Mouse (Mus musculus) embryonic facial prominence, embryonic 12.5 days (tissue): ENCODE measurements around the gene Ptms. TPM values are rescaled to one million over a fixed set of nuclear protein-coding genes. Genes with fewer than 3 reads are reported as not detected.
A peak's percentile ranks its signal among the peaks of the same experiment; 100 is the strongest.

ENCODE experiments used
- ATAC-seq: fragments of 200-750 bp; cut with Nextera tagmentation; 2 replicates; pipeline ENCODE4 v1.8.0; 2017; ENCODE audit not compliant: insufficient number of reproducible peaks, insufficient read depth, low FRiP score, low TSS enrichment
- H3K27ac ChIP-seq: fragments of 300-500 bp; sonication (generic); 2 replicates; pipeline ENCODE4 v1.5.1; 2016; ENCODE audit warnings: mild to moderate bottlenecking
- H3K27me3 ChIP-seq: fragments of 300-500 bp; sonication (generic); 2 replicates; pipeline ENCODE4 v1.6.1; 2016; ENCODE audit warnings: mild to moderate bottlenecking, moderate library complexity
- H3K36me3 ChIP-seq: fragments of 300-500 bp; sonication (generic); 2 replicates; pipeline ENCODE4 v1.6.1; 2016; ENCODE audit warnings: mild to moderate bottlenecking
- H3K4me1 ChIP-seq: fragments of 300-500 bp; sonication (generic); 2 replicates; pipeline ENCODE4 v1.6.1; 2016
- H3K4me2 ChIP-seq: fragments of 300-500 bp; sonication (generic); replicated peaks from 2 replicates; pipeline ENCODE4 v1.6.1; 2016; ENCODE audit warnings: mild to moderate bottlenecking, moderate library complexity
- H3K4me3 ChIP-seq: fragments of 300-500 bp; sonication (generic); 2 replicates; pipeline ENCODE4 v1.5.1; 2016; ENCODE audit warnings: mild to moderate bottlenecking
- H3K9ac ChIP-seq: fragments of 300-500 bp; sonication (generic); 2 replicates; pipeline ENCODE4 v1.6.1; 2016; ENCODE audit warnings: mild to moderate bottlenecking, moderate library complexity
- H3K9me3 ChIP-seq: fragments of 300-500 bp; sonication (generic); 2 replicates; pipeline ENCODE4 v1.6.1; 2016; ENCODE audit warnings: mild to moderate bottlenecking, moderate library complexity
- WGBS: fragments of 180-500 bp; shearing (Covaris S2); methylation state at CpG from one replicate; pipeline ENCODE4 v1.1.7; 2016; 5-methylcytosine and 5-hydroxymethylcytosine counted together
- polyA plus RNA-seq: library from polyadenylated mRNA; unstranded; fragments of >200 nt; fragmentation: Nextera tagmentation; extraction: Ambion mirVana; gene quantifications from 2 replicates; pipeline ENCODE4 v1.2.1, GENCODE M21; 2016

Ptms gene
- polyA plus RNA-seq, 1 experiment from 2014 or later: 390 TPM

GRCm38 (mm10) chr6:124943526-124943925, 23.6 kb upstream of the Ptms start:
- H3K36me3 ChIP-seq: peaks cover 12% of the 10 kb centered on the region
- H3K4me2 ChIP-seq: no peak overlapping the region
- H3K9me3 ChIP-seq: no peaks in the 10 kb centered on the region
- H3K4me3 ChIP-seq: no peak overlapping the region
- H3K27me3 ChIP-seq: no peaks in the 10 kb centered on the region
- WGBS: 93% methylated on average over 3 of the region's 3 CpGs
- H3K4me1 ChIP-seq: no peaks in the 10 kb centered on the region
- no peak overlapping the region for H3K27ac ChIP-seq
- no peak overlapping the region for H3K9ac ChIP-seq
- no peak for ATAC-seq

GRCm38 (mm10) chr6:124941679-124942078, 21.8 kb upstream of the Ptms start:
- Histone ChIP-seq H3K9me3 (no peaks in the 10 kb centered on the region), H3K4me1 (no peaks in the 10 kb centered on the region), H3K4me2 (no peak overlapping the region), H3K36me3 (peaks cover 26% of the 10 kb centered on the region), H3K27me3 (no peaks in the 10 kb centered on the region), H3K27ac (no peak overlapping the region), H3K9ac (no peak overlapping the region), H3K4me3 (no peak overlapping the region)
- no peak for ATAC-seq
- WGBS: 100% methylated on average over 1 of the region's 1 CpGs

- WGBS: 89% methylated on average over 7 of the region's 7 CpGs
- H3K9ac ChIP-seq: no peak overlapping the region
- H3K9me3 ChIP-seq: no peaks in the 10 kb centered on the region
- no peak overlapping the region for H3K27ac ChIP-seq
- H3K36me3 ChIP-seq: peaks cover 56% of the 10 kb centered on the region
- no peak overlapping the region for H3K4me2 ChIP-seq
- H3K4me3 ChIP-seq: no peak overlapping the region
- H3K4me1 ChIP-seq: no peaks in the 10 kb centered on the region
- no peak for ATAC-seq
- no peaks in the 10 kb centered on the region for H3K27me3 ChIP-seq
Measured at GRCm38 (mm10) chr6:124938554-124938953, 18.7 kb upstream of the Ptms start.

GRCm38 (mm10) chr6:124937493-124937892, 17.6 kb upstream of the Ptms start:
- no peak overlapping the region for H3K9ac ChIP-seq
- peaks cover 6% of the 10 kb centered on the region for H3K4me1 ChIP-seq
- no peak overlapping the region for H3K4me2 ChIP-seq
- no peaks in the 10 kb centered on the region for H3K27me3 ChIP-seq
- peaks cover 62% of the 10 kb centered on the region for H3K36me3 ChIP-seq
- H3K9me3 ChIP-seq: no peaks in the 10 kb centered on the region
- 78% methylated on average over 2 of the region's 2 CpGs for WGBS
- H3K4me3 ChIP-seq: no peak overlapping the region
- no peak for ATAC-seq
- H3K27ac ChIP-seq: no peak overlapping the region

GRCm38 (mm10) chr6:124936681-124937080, 16.8 kb upstream of the Ptms start:
- no peak overlapping the region for H3K27ac ChIP-seq
- 72% methylated on average over 1 of the region's 1 CpGs for WGBS
- no peak overlapping the region for H3K4me3 ChIP-seq
- H3K9ac ChIP-seq: no peak overlapping the region
- peaks cover 12% of the 10 kb centered on the region for H3K4me1 ChIP-seq
- peaks cover 63% of the 10 kb centered on the region for H3K36me3 ChIP-seq
- no peaks in the 10 kb centered on the region for H3K27me3 ChIP-seq
- no peaks in the 10 kb centered on the region for H3K9me3 ChIP-seq
- no peak for ATAC-seq
- no peak overlapping the region for H3K4me2 ChIP-seq

GRCm38 (mm10) chr6:124934670-124935069, 14.8 kb upstream of the Ptms start:
- Histone ChIP-seq H3K36me3 (peaks cover 61% of the 10 kb centered on the region), H3K9me3 (no peaks in the 10 kb centered on the region), H3K27me3 (no peaks in the 10 kb centered on the region), H3K9ac (no peak overlapping the region), H3K4me3 (no peak overlapping the region), H3K4me2 (no peak overlapping the region), H3K27ac (no peak overlapping the region), H3K4me1 (peaks cover 17% of the 10 kb centered on the region)
- no peak for ATAC-seq
- WGBS: 93% methylated on average over 7 of the region's 7 CpGs

- H3K4me2 ChIP-seq: 0 out of 2 replicates have a peak overlapping the region, but pooled peaks have one; percentile 94
- H3K4me1 ChIP-seq: peaks cover 17% of the 10 kb centered on the region
- H3K4me3 ChIP-seq: 0 out of 2 replicates have a peak overlapping the region, but pooled peaks have one; percentile 93
- H3K27ac ChIP-seq: no peak overlapping the region
- 89% methylated on average over 3 of the region's 3 CpGs for WGBS
- H3K9me3 ChIP-seq: no peaks in the 10 kb centered on the region
- ATAC-seq: no peak
- H3K9ac ChIP-seq: peak overlapping the region; percentile 15; the same call in 1 of the 2 replicates
- H3K27me3 ChIP-seq: no peaks in the 10 kb centered on the region
- peaks cover 47% of the 10 kb centered on the region for H3K36me3 ChIP-seq
Measured at GRCm38 (mm10) chr6:124933127-124933526, 13.2 kb upstream of the Ptms start.

GRCm38 (mm10) chr6:124932314-124932695, 12.4 kb upstream of the Ptms start:
- peaks cover 17% of the 10 kb centered on the region for H3K4me1 ChIP-seq
- no peak for ATAC-seq
- 46% methylated on average over 12 of the region's 12 CpGs for WGBS
- H3K9ac ChIP-seq: peak overlapping the region; percentile 98
- peaks cover 39% of the 10 kb centered on the region for H3K36me3 ChIP-seq
- no peaks in the 10 kb centered on the region for H3K9me3 ChIP-seq
- peak overlapping the region; percentile 97 for H3K27ac ChIP-seq
- H3K4me3 ChIP-seq: peak overlapping the region; percentile 93
- H3K4me2 ChIP-seq: peak overlapping the region; percentile 94
- no peaks in the 10 kb centered on the region for H3K27me3 ChIP-seq

GRCm38 (mm10) chr6:124931525-124932313, 11.8 kb upstream of the Ptms start:
- H3K4me1 ChIP-seq: peaks cover 17% of the 10 kb centered on the region
- WGBS: 1% methylated on average over 48 of the region's 48 CpGs
- H3K4me2 ChIP-seq: peak overlapping the region; percentile 94
- peak overlapping the region; percentile 93 for H3K4me3 ChIP-seq
- peaks cover 37% of the 10 kb centered on the region for H3K36me3 ChIP-seq
- H3K9ac ChIP-seq: peak overlapping the region; percentile 98
- H3K9me3 ChIP-seq: no peaks in the 10 kb centered on the region
- peak; percentile 3; the same call in 1 of the 2 replicates for ATAC-seq
- no peaks in the 10 kb centered on the region for H3K27me3 ChIP-seq
- H3K27ac ChIP-seq: peak overlapping the region; percentile 97

- Histone ChIP-seq H3K9ac (peak within 1 kb of the TSS; percentile 98), H3K9me3 (no peaks in the 10 kb centered on the region), H3K4me2 (peak within 1 kb of the TSS; percentile 94), H3K4me3 (peak within 1 kb of the TSS; percentile 93), H3K27me3 (no peaks in the 10 kb centered on the region), H3K36me3 (peaks cover 30% of the 10 kb centered on the region), H3K4me1 (peaks cover 20% of the 10 kb centered on the region), H3K27ac (peak within 1 kb of the TSS; percentile 97)
- ATAC-seq: peak; percentile 93
- under 1% methylated on average over 49 of the region's 64 CpGs for WGBS
Measured at GRCm38 (mm10) chr6:124930754-124931524, 11.0 kb upstream of the Ptms start, which contains the start of gene Mlf2. TSS of gene Mlf2 (plus strand) at chr6:124931386.

GRCm38 (mm10) chr6:124930231-124930630, 10.3 kb upstream of the Ptms start:
- Histone ChIP-seq H3K4me3 (peak overlapping the region; percentile 93), H3K4me1 (peaks cover 23% of the 10 kb centered on the region), H3K27ac (peak overlapping the region; percentile 97), H3K36me3 (peaks cover 22% of the 10 kb centered on the region), H3K4me2 (peak overlapping the region; percentile 94), H3K9ac (peak overlapping the region; percentile 52), H3K27me3 (no peaks in the 10 kb centered on the region), H3K9me3 (no peaks in the 10 kb centered on the region)
- ATAC-seq: no peak
- WGBS: 8% methylated on average over 1 of the region's 1 CpGs
